31 mouse cellular contexts compared by ENCODE assay signal in genomic region chr5:35592824-35593223, GRCm38 (mm10). TPM values are rescaled to one million over a fixed set of nuclear protein-coding genes. Genes with fewer than 3 reads are reported as not detected.
DNase-seq lines count a peak whose midpoint lies in the region; ATAC-seq lines count a peak whose summit lies in the region.
"Had no signal": no experiment of that assay in that cellular context is flagged by ENCODE, and none has a peak within 500 bp of the region (broad histone marks: within the 10 kb centered on the region; RNA-seq: fewer than 3 reads in every experiment).

No protein-coding gene starts in this region.

- DNase-seq in heart, adult 11 months = peak; percentile 85
- no peak for DNase-seq in heart, postnatal 4 days
- peak; percentile 56 for DNase-seq in kidney, adult 9 months
- DNase-seq in ZHBTc4 (ENCODE audit: low read depth, low spot score) = peak; percentile 28
- DNase-seq in adrenal gland, postnatal 10 days = peak; percentile 78
- no peak for DNase-seq in cerebellum, postnatal 10 days
- DNase-seq: cerebellum, adult 2 months; cerebellum, postnatal 25 days; gastrocnemius, postnatal 36 days; heart, postnatal 10 days; layer of hippocampus, postnatal 36 days; left cerebral cortex, postnatal 4 days; liver, postnatal 0 days; lung, postnatal 4 days; right cerebral cortex, adult 18-20 months; spleen, adult 18-20 months; thymus, postnatal 36 days had no signal

- no peak overlapping the region for H3K27ac ChIP-seq in kidney, embryonic 14.5 days (ENCODE audit: low read depth, low read length)
- H3K27ac ChIP-seq: forebrain, embryonic 13.5 days; heart, embryonic 13.5 days; hindbrain, embryonic 10.5 days; hindbrain, embryonic 15.5 days; layer of hippocampus, adult 2 months; liver, embryonic 12.5 days; midbrain, embryonic 12.5 days; neural tube, embryonic 12.5 days had no signal

- no peak overlapping the region for H3K4me3 ChIP-seq in kidney, embryonic 14.5 days (ENCODE audit: low read length)
- H3K4me3 ChIP-seq: forebrain, embryonic 13.5 days; heart, embryonic 13.5 days; hindbrain, embryonic 10.5 days; hindbrain, embryonic 15.5 days; layer of hippocampus, adult 2 months; liver, embryonic 12.5 days; megakaryocyte, embryonic 14.5 days; midbrain, embryonic 12.5 days; myocyte; neural tube, embryonic 12.5 days had no signal

- no peak for ATAC-seq in kidney, embryonic 14.5 days (ENCODE audit: low FRiP score, low TSS enrichment)
- ATAC-seq in granulocyte monocyte progenitor cell, adult 5-6 weeks (replicated peaks; ENCODE audit: poor library complexity, severe bottlenecking) = no peak
- ATAC-seq: forebrain, embryonic 13.5 days; inflammation-experienced regulatory T-cells, adult 6 months; liver, embryonic 12.5 days; liver, postnatal 0 days; Patski had no signal

- H3K9me3 ChIP-seq in kidney, embryonic 14.5 days (ENCODE audit: control insufficient read depth, low read length) = no peaks in the 10 kb centered on the region; the same call in 1 of the 2 replicates
- H3K9me3 ChIP-seq: liver, embryonic 12.5 days had no signal

- 51% methylated on average over 4 of the region's 4 CpGs for WGBS in kidney, embryonic 14.5 days

- H3K4me1 ChIP-seq in kidney, embryonic 14.5 days (ENCODE audit: control insufficient read depth, insufficient read depth, low read length) = no peaks in the 10 kb centered on the region
- H3K4me1 ChIP-seq: forebrain, embryonic 13.5 days; heart, embryonic 13.5 days; hindbrain, embryonic 10.5 days; hindbrain, embryonic 15.5 days; liver, embryonic 12.5 days; megakaryocyte, embryonic 14.5 days; midbrain, embryonic 12.5 days; neural tube, embryonic 12.5 days had no signal

- H3K36me3 ChIP-seq in kidney, embryonic 14.5 days (ENCODE audit: control insufficient read depth, insufficient read depth, low read length) = peaks cover 36% of the 10 kb centered on the region

- H3K9ac ChIP-seq in kidney, embryonic 14.5 days (ENCODE audit: low read depth, low read length) = no peak overlapping the region
- H3K9ac ChIP-seq: forebrain, embryonic 13.5 days; heart, embryonic 13.5 days; hindbrain, embryonic 15.5 days; liver, embryonic 12.5 days; liver, postnatal 0 days; midbrain, embryonic 12.5 days; neural tube, embryonic 12.5 days had no signal

- no peak overlapping the region for H3K4me2 ChIP-seq in kidney, embryonic 14.5 days (replicated peaks; ENCODE audit: low read depth, low read length)
- H3K4me2 ChIP-seq: forebrain, embryonic 13.5 days; heart, embryonic 13.5 days; hindbrain, embryonic 15.5 days; liver, embryonic 12.5 days; midbrain, embryonic 12.5 days; neural tube, embryonic 12.5 days had no signal

- H3K27me3 ChIP-seq in kidney, embryonic 14.5 days (ENCODE audit: control insufficient read depth, insufficient read depth, low read length) = no peaks in the 10 kb centered on the region
- H3K27me3 ChIP-seq: forebrain, embryonic 13.5 days; heart, embryonic 13.5 days; hindbrain, embryonic 15.5 days; liver, embryonic 12.5 days; megakaryocyte, embryonic 14.5 days; midbrain, embryonic 12.5 days; neural tube, embryonic 12.5 days; Patski had no signal

RNA-seq across cellular contexts. Expression of gene Acox3, which starts 10.0 kb away (rescaled TPM):
- 10 to 100 TPM; 20.8 to 23.6 TPM for total RNA-seq in heart, postnatal 4 days (2021)
- 8.3 and 13.1 TPM in 2 replicates for polyA plus RNA-seq in kidney, embryonic 14.5 days (2014; fragmentation: Nextera tagmentation; extraction: Ambion mirVana)
- 10 to 100 TPM; 30.5 to 41.1 TPM for total RNA-seq in adrenal gland, postnatal 10 days (2021)
- total RNA-seq in granulocyte monocyte progenitor cell, adult 5-6 weeks (2014; fragmentation: Nextera tagmentation) = 41.4 and 56.5 TPM in 2 replicates
- total RNA-seq in granulocyte monocyte progenitor cell, adult 5-6 weeks (2017) = 25.3 and 34.5 TPM in 2 replicates

RNA-seq across cellular contexts. Expression of gene Trmt44, which starts 18.0 kb away (rescaled TPM):
- 1 to 10 TPM; 4.1 to 4.6 TPM for total RNA-seq in heart, postnatal 4 days (2021)
- polyA plus RNA-seq in kidney, embryonic 14.5 days (2014; fragmentation: Nextera tagmentation; extraction: Ambion mirVana) = 7.9 and 10.2 TPM in 2 replicates
- 1 to 10 TPM; 5.6 to 7.9 TPM for total RNA-seq in adrenal gland, postnatal 10 days (2021)
- total RNA-seq in granulocyte monocyte progenitor cell, adult 5-6 weeks (2014; fragmentation: Nextera tagmentation) = 8.1 and 9.5 TPM in 2 replicates
- 8.5 and 13.3 TPM in 2 replicates for total RNA-seq in granulocyte monocyte progenitor cell, adult 5-6 weeks (2017)

Comparison
In these comparisons a context has a peak if more than half of its experiments do, and no peak if none do; other contexts are left out.
1. DNase-seq: peak in heart, adult 11 months (single experiment), kidney, adult 9 months (single experiment), ZHBTc4 (single experiment) and adrenal gland, postnatal 10 days (single experiment); none in heart, postnatal 4 days (single experiment) and cerebellum, postnatal 10 days (0 of 2).